Mouse (Mus musculus) megakaryocyte, embryonic 14.5 days (primary cell): ENCODE results near the gene Zfp646. TPM values are rescaled to one million over a fixed set of nuclear protein-coding genes. Genes with fewer than 3 reads are reported as not detected.

ENCODE experiments used
- H3K27me3 ChIP-seq: replicated peaks from 2 replicates; pipeline ENCODE3; 2012; ENCODE audit warnings: inconsistent platforms
- H3K36me3 ChIP-seq: replicated peaks from 2 replicates; pipeline ENCODE3; 2012; ENCODE audit warnings: low read length, inconsistent platforms, mixed read lengths
- H3K4me1 ChIP-seq: 2 replicates; pipeline ENCODE4 v1.6.1; 2012; ENCODE audit warnings: inconsistent platforms
- H3K4me3 ChIP-seq: replicated peaks from 2 replicates; pipeline ENCODE3; 2012; ENCODE audit warnings: moderate library complexity, mild to moderate bottlenecking, inconsistent platforms
- H3K9me3 ChIP-seq: 2 replicates; pipeline ENCODE4 v1.6.1; 2012; ENCODE audit warnings: inconsistent platforms
- FLI1 ChIP-seq: IDR thresholded peaks from 2 replicates; pipeline ENCODE4 v1.6.1; 2012; ENCODE audit warnings: low read length, inconsistent platforms, mixed read lengths
- GATA1 ChIP-seq: IDR thresholded peaks from 3 replicates; pipeline ENCODE4 v1.6.1; 2012; ENCODE audit warnings: mixed read lengths, low read length, inconsistent platforms, borderline replicate concordance
- polyA plus RNA-seq: library from polyadenylated mRNA; stranded (reverse); fragments of >175 nt; gene quantifications from 2 replicates; pipeline ENCODE4 v1.2.3, GENCODE M21; 2012; ENCODE audit warnings: low replicate concordance; ENCODE audit not compliant: insufficient read depth

Zfp646 gene
- polyA plus RNA-seq, 1 experiment: 6.3 TPM

DNA sequence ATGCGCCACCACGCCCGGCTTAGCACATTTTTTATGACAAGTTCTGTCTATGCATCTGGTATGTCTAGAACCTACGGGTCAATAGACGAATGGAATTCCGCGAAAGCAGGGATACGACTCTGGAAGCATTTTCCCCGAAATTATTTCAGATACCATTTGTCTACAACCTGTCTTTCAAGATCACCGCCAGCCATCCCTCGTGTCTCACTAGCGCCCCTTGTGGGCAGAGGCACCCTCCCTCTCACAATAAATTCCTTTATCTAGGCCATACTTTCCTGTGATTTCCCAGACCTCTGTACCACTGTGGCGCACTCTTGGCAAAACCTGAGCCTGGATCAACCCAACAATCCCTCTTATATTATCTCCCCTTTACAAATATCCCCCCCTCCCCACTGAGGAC, 20.4 kb downstream of the Zfp646 start:
- H3K4me1 ChIP-seq: peaks cover 66% of the 10 kb centered on the region
- no peak overlapping the region for H3K4me3 ChIP-seq
- H3K36me3 ChIP-seq: peaks cover 32% of the 10 kb centered on the region
- H3K27me3 ChIP-seq: no peaks in the 10 kb centered on the region
- no peaks in the 10 kb centered on the region for H3K9me3 ChIP-seq
- no peak for TF ChIP-seq FLI1
- TF ChIP-seq GATA1: no peak

DNA sequence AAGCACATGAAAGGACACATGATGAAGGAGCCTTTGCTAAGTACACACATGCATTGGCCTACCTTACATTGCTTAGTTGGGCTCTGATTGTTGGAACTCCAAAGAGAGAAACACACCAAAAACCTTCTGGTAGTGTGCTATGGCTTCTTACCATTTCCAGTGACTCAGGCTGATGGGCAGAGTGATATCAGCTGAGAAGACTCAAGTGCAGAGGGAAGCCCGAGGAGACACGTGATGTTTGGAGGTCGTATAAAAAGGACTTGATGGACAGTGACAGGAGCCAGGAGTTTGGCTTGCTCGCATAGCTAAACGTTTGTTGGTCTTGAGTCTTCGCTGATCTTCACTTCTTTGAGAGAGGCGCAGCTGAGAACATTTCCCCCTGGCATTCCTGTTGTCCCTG, 21.5 kb downstream of the Zfp646 start:
- TF ChIP-seq FLI1 (no peak), GATA1 (no peak)
- H3K9me3 ChIP-seq: no peaks in the 10 kb centered on the region
- H3K36me3 ChIP-seq: peaks cover 20% of the 10 kb centered on the region
- H3K4me3 ChIP-seq: no peak overlapping the region
- no peaks in the 10 kb centered on the region for H3K27me3 ChIP-seq
- H3K4me1 ChIP-seq: peaks cover 66% of the 10 kb centered on the region

DNA sequence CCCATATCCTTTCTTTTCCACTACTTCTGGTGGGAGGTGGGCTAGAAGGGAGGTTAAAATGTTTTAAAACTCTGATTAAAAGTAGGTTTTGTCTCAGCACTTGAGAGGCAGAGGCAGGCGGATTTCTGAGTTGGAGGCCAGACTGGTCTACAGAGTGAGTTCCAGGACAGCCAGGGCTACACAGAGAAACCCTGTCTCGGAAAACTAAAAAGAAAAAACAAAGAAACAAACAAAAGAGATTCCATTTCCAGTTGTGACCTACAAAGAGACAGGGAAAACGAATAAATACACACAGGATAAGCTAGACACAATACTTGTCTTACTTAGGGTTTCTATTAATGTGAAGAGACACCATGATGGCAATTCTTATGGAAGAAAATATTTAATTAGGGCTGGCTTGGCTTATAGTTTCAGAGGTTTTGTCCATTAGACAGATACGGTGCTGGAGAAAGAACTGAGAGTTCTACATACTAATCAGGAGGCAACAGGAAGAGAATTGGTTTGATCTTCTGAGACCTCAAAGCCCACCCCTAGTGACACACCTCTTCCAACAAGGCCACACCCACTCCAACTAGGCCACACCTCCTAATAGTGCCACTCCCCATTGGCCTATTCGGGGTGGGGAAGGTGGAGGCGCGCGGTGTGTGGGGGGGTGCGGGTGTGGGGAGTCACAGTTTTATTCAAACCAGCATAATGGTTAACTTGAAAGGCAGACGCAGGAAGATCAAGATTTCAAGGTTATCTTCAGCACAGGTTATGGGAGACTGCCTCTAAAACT, 22.3 kb downstream of the Zfp646 start:
- Histone ChIP-seq H3K4me3 (no peak overlapping the region), H3K9me3 (no peaks in the 10 kb centered on the region), H3K4me1 (peaks cover 68% of the 10 kb centered on the region), H3K36me3 (peaks cover 12% of the 10 kb centered on the region), H3K27me3 (no peaks in the 10 kb centered on the region)
- TF ChIP-seq FLI1 (no peak), GATA1 (no peak)

DNA sequence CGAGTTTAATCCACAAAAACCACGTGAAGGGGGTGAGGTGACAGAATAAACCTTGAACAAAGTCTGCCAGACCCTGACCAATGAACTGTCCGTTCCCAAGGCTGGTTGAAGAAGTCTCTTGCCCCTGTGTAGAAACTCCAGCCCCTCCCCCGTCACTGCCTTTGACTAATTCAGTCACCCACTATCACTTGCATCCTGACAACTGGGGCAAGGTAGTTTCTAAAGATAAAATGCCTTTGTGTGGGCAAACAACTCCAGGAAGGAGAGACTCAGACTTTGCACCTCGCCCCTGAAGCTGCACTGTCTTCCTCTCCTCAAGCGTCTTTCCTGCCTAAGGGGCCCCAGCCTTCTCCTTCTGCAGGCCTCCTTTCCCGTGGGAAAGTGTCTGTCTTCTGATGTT, 24.0 kb downstream of the Zfp646 start:
- H3K4me1 ChIP-seq: peaks cover 68% of the 10 kb centered on the region
- no peak overlapping the region for H3K4me3 ChIP-seq

DNA sequence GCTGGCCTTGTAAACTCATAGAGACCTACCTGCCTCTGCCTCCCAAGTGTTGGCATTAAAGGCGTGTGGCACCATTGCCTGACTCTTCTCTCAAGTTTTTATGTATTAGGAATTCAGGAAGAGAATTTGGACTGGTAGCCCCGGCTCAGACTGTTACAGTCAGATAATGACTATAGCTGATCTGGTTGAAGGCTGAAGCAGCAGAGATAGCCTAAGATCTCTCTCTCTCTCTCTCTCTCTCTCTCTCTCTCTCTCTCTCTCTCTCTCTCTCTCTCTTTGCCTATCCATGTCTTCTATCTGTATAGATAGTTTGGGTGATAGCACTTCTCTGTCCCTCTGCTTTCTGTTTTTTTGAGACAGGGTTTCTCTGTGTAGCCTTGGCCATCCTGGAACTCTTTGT, 25.8 kb downstream of the Zfp646 start:
- Histone ChIP-seq H3K4me1 (peaks cover 59% of the 10 kb centered on the region), H3K36me3 (peaks cover 20% of the 10 kb centered on the region), H3K9me3 (no peaks in the 10 kb centered on the region), H3K4me3 (no peak overlapping the region), H3K27me3 (no peaks in the 10 kb centered on the region)
- TF ChIP-seq FLI1 (no peak), GATA1 (no peak)

More for the DNA sequence above, 24.0 kb downstream of the Zfp646 start:
- Histone ChIP-seq H3K36me3 (peaks cover 3% of the 10 kb centered on the region), H3K27me3 (no peaks in the 10 kb centered on the region), H3K9me3 (no peaks in the 10 kb centered on the region)
- TF ChIP-seq FLI1 (no peak), GATA1 (no peak)

DNA sequence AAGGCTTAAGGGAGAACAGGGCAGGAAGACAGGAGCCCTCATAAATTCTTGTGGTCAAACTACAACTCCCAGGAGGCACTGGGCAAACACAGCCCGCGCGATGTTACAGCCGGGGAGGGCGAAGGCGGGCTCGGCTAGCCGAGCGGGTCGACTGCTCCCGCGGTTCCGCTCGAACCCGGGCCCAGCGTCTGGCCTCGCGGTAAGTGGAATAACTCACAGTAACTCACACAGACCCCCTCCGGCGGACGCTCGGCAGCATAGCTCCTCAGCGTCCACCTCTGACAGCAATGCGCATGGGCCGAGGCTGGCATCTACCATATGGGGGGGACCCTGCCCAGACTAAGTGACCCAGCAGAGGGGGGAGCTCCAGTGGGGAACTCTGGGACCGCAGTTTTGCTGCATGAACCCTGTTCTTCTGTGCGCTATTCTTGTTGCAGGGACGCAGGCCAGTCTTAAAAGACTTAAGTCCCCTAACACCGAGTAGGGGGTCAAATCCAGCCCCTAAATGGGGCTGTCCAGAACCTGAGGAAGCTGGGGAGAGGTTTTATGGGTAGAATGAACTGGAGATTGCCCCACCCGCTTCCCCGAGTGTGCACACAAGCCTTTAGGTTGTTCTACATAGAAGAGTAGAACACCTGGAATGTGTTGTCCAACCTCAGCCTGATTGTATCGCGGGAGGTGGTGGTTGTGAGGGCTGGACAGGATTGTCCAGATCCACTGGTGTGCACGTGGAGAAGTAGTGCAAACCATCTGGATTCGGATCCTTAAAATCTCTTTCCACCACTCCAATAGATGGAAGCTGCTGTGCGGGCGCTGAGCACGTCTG, 28.2 kb downstream of the Zfp646 start, which contains the start of gene Bckdk:
TSS of gene Bckdk (plus strand) at position 112 of the 826 bp plus-strand sequence.
- no peak for TF ChIP-seq GATA1
- no peak for TF ChIP-seq FLI1

DNA sequence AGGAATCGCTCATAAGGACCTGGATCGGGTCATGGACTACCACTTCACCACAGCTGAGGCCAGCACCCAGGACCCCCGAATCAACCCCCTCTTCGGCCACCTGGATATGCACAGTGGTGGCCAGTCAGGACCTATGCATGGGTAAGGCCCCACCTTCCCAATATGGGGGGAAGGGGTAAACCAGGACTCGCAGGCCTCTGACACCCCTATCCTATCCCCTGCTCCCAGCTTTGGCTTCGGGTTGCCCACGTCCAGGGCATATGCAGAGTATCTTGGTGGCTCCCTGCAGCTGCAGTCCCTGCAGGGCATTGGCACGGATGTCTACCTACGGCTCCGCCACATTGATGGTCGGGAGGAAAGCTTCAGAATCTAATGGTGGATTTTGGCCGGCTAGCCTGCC, 31.9 kb downstream of the Zfp646 start:
- H3K4me3 ChIP-seq: no peak overlapping the region
- peaks cover 55% of the 10 kb centered on the region for H3K36me3 ChIP-seq
- no peaks in the 10 kb centered on the region for H3K27me3 ChIP-seq
- TF ChIP-seq GATA1 (no peak), FLI1 (no peak)
- no peaks in the 10 kb centered on the region for H3K9me3 ChIP-seq
- H3K4me1 ChIP-seq: peaks cover 25% of the 10 kb centered on the region

More for the DNA sequence above, 28.2 kb downstream of the Zfp646 start, which contains the start of gene Bckdk:
- Histone ChIP-seq H3K9me3 (no peaks in the 10 kb centered on the region), H3K4me3 (peak within 1 kb of the TSS; percentile 93), H3K27me3 (no peaks in the 10 kb centered on the region), H3K4me1 (peaks cover 37% of the 10 kb centered on the region), H3K36me3 (peaks cover 44% of the 10 kb centered on the region)

DNA sequence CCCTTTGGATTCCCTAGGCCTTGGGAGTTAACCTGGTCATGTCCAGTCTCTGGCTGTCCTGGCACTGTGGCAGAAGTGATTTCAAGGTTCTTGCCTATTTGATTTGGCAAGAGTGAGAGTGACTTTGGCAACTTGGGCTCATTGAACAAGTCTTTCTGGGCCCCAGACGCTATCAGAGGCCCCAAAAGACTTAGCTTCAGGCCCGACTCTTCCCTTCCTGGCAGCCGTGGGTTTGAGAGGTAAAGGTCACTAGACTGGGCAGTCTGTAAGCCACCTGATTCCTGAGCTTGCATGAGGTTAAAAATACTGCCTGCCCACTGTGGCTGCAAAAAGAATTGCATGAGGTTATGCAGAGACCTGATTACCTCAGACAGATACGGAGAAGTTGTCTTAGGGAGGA, 32.6 kb downstream of the Zfp646 start:
- H3K4me3 ChIP-seq: no peak overlapping the region
- no peaks in the 10 kb centered on the region for H3K27me3 ChIP-seq
- peaks cover 31% of the 10 kb centered on the region for H3K4me1 ChIP-seq
- H3K36me3 ChIP-seq: peaks cover 55% of the 10 kb centered on the region
- no peak for TF ChIP-seq FLI1
- TF ChIP-seq GATA1: no peak
- no peaks in the 10 kb centered on the region for H3K9me3 ChIP-seq

DNA sequence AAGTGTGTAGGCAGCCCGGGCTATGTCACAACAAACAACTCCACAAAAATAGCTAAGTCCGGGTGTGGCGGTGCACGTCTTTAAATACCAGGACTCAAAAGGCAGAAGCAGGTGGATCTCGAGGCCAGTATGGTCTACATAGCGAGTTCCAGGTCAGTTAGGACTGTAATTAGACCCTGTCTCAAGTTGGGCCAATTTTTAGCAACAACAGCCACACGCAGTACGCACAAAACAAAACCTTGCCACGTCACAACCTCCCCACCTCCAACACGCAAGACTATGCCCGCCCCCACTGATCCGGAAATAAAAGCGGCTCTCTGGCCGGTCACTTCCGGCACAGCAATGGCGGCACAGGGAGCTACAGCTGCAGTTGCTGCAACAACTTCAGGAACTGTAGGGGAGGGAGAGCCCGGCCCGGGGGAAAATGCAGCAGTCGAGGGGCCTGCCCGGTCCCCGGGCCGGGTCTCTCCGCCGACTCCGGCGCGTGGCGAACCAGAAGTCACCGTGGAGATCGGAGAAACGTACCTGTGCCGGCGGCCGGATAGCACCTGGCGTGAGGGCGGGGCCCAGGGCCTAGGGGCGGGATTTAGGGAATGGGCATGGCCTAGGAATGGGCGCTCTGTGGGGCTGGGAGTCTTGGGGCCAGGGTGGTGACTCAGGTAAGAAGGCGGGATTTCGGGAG, 36.3 kb downstream of the Zfp646 start, which contains the start of gene Kat8:
TSS of gene Kat8 (plus strand) at position 327 of the 682 bp plus-strand sequence.
- TF ChIP-seq GATA1: no peak
- no peak for TF ChIP-seq FLI1
- Histone ChIP-seq H3K4me1 (peaks cover 22% of the 10 kb centered on the region), H3K9me3 (no peaks in the 10 kb centered on the region), H3K27me3 (no peaks in the 10 kb centered on the region), H3K36me3 (peaks cover 56% of the 10 kb centered on the region), H3K4me3 (peak within 1 kb of the TSS; percentile 96)

DNA sequence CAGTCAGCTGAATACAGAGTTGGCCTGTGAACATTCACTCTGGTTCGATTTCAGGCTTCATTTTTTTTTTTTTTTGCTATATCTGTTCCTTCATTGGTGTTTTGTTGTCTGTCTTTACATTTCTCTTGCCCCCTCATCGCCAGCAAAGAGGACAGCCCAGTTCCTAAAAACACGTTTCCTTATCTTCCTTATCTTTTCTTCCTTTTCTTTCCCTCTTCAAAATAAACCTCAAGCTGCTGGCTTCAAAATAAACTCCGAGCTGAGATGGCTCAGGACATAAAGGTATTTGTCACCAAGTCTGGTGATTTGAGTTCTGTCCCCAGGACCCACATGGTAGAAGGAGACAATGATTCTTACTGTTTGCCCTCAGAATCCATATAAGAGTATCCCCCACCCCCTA, 36.9 kb downstream of the Zfp646 start:
- Histone ChIP-seq H3K4me1 (peaks cover 22% of the 10 kb centered on the region), H3K9me3 (no peaks in the 10 kb centered on the region), H3K36me3 (peaks cover 56% of the 10 kb centered on the region), H3K4me3 (peak overlapping the region; percentile 96), H3K27me3 (no peaks in the 10 kb centered on the region)
- TF ChIP-seq GATA1 (no peak), FLI1 (no peak)
